Comparison of ENCODE assay signal across 8 mouse cellular contexts in genomic region chr10:92163071-92163504, GRCm38 (mm10).
DNase-seq lines count a peak whose midpoint lies in the region; ATAC-seq lines count a peak whose summit lies in the region.

No protein-coding gene starts in this region.

- H3K36me3 ChIP-seq in heart, embryonic 11.5 days (ENCODE audit: control insufficient read depth, insufficient read depth, low read length), result no peaks in the 10 kb centered on the region
- H3K36me3 ChIP-seq in hindbrain, embryonic 10.5 days, result no peaks in the 10 kb centered on the region
- no peaks in the 10 kb centered on the region for H3K36me3 ChIP-seq in midbrain, embryonic 15.5 days (replicated peaks)

- H3K4me2 ChIP-seq in heart, embryonic 11.5 days, result peak overlapping the region; percentile 82
- H3K4me2 ChIP-seq in midbrain, embryonic 15.5 days, result peak overlapping the region; percentile 60

- no peak overlapping the region for H3K9ac ChIP-seq in heart, embryonic 11.5 days (ENCODE audit: low read depth, low read length)
- H3K9ac ChIP-seq in midbrain, embryonic 15.5 days, result peak overlapping the region; percentile 76

- no peak for ATAC-seq in heart, embryonic 11.5 days (replicated peaks; ENCODE audit: insufficient number of reproducible peaks, low FRiP score, low TSS enrichment)
- ATAC-seq in midbrain, embryonic 15.5 days (replicated peaks), result no peak
- no peak for ATAC-seq in megakaryocyte-erythroid progenitor cell, adult 5-6 weeks (replicated peaks; ENCODE audit: low FRiP score, low TSS enrichment, poor library complexity, severe bottlenecking)

- no peaks in the 10 kb centered on the region for H3K4me1 ChIP-seq in heart, embryonic 11.5 days (ENCODE audit: control insufficient read depth, insufficient read depth, low read length)
- peaks cover 55% of the 10 kb centered on the region for H3K4me1 ChIP-seq in hindbrain, embryonic 10.5 days (replicated peaks)
- H3K4me1 ChIP-seq in midbrain, embryonic 15.5 days, result peaks cover 23% of the 10 kb centered on the region

- no peak overlapping the region for H3K27ac ChIP-seq in heart, embryonic 11.5 days (ENCODE audit: low read depth, low read length)
- peak overlapping the region; percentile 92 for H3K27ac ChIP-seq in hindbrain, embryonic 10.5 days
- H3K27ac ChIP-seq in midbrain, embryonic 15.5 days, result peak overlapping the region; percentile 95

- H3K4me3 ChIP-seq in heart, embryonic 11.5 days (ENCODE audit: low read depth, low read length), result peak overlapping the region; percentile 49; the same call in 1 of the 2 replicates
- H3K4me3 ChIP-seq in hindbrain, embryonic 10.5 days, result peak overlapping the region; percentile 64
- H3K4me3 ChIP-seq in midbrain, embryonic 15.5 days, result peak overlapping the region; percentile 69

- H3K27me3 ChIP-seq in heart, embryonic 11.5 days (ENCODE audit: control insufficient read depth, insufficient read depth, low read length), result peaks cover 8% of the 10 kb centered on the region; the same call in 1 of the 2 replicates
- H3K27me3 ChIP-seq in hindbrain, embryonic 10.5 days (ENCODE audit: insufficient read depth, poor library complexity, severe bottlenecking), result peaks cover 15% of the 10 kb centered on the region
- H3K27me3 ChIP-seq in midbrain, embryonic 15.5 days (replicated peaks), result no peaks in the 10 kb centered on the region

- DNase-seq in heart, adult 8-10 months (ENCODE audit: low spot score), result no peak
- peak; percentile 63 for DNase-seq in ZHBTc4 (ENCODE audit: low read depth, low spot score)
- peak; percentile 14 for DNase-seq in hindbrain, embryonic 10.5 days (ENCODE audit: low spot score)
- DNase-seq in ovary, postnatal 14 days (ENCODE audit: low spot score), result no peak
- DNase-seq in spleen, postnatal 4 days (ENCODE audit: low spot score in 2 of 2), result no peak

- H3K9me3 ChIP-seq in heart, embryonic 11.5 days (replicated peaks; ENCODE audit: control insufficient read depth, low read length), result no peaks in the 10 kb centered on the region
- H3K9me3 ChIP-seq in hindbrain, embryonic 10.5 days, result no peaks in the 10 kb centered on the region
- no peaks in the 10 kb centered on the region for H3K9me3 ChIP-seq in midbrain, embryonic 15.5 days

- 10% methylated on average over 7 of the region's 7 CpGs for WGBS in heart, embryonic 11.5 days (ENCODE audit: insufficient replicate concordance)
- WGBS in hindbrain, embryonic 10.5 days, result 4% methylated on average over 7 of the region's 7 CpGs
- 1% methylated on average over 7 of the region's 7 CpGs for WGBS in midbrain, embryonic 15.5 days

Comparison
In these comparisons a context has a peak if more than half of its experiments do, and no peak if none do; other contexts are left out.
1. DNase-seq: peak in ZHBTc4 (single experiment) and hindbrain, embryonic 10.5 days (single experiment); none in heart, adult 8-10 months (single experiment), ovary, postnatal 14 days (single experiment) and spleen, postnatal 4 days (0 of 2).
2. Peak in every context shown above with its lines, with median percentiles within 50 percentile points of each other: H3K4me3 ChIP-seq.